Mouse (Mus musculus): Measurements from ENCODE around the gene Nf2.

Gene Nf2

DNA sequence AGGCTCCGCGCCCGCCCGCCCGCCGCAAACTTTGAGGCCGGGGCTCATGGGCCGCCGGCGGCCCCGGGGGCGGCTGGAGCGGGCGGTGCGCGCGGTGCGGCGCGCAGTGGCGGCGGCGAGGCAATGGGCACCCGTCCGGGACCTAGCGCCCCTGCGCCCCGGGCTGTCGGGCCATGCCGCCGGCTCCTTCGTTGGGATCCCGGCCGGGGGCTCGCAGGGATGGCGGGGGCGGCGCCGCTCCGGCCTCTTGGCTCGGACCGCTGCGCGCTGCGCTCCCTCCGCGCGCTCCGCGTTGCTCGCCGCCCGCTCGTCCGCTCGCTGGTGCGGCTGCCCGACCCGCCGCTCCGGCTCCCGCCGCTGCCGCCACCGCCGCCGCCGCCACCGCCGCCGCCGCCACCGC lies 102.6 kb downstream of the Nf2 start, which contains the start of gene Cabp7:
TSS of gene Cabp7 (minus strand) at position 46 of the 400 bp plus-strand sequence.
- no peak for DNase-seq (ENCODE audit: low spot score in 2 of 2)

- DNase-seq (ENCODE audit: low spot score in 2 of 2) = no peak
Measured at GRCm38 (mm10) chr11:4745969-4746368, 103.4 kb downstream of the Nf2 start.

DNA sequence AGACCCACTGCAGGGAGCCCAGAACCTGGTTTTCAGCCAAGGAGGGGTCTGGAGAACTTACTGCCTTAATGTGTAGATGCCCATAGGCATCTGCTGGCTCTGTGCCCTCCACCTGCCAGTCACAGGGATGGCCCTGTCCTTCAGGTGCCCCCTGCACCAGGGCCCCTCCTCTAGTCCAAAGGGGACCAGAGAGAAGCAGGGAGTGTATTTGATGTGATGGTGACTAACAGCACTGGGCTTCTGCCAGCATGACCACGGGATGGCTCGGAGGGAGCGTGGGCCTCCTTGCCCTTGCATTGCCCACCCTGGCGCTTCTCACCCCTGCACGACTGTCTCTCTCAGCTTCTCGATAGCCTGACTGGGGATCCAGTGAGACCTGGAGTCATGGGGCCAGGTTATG lies 104.6 kb downstream of the Nf2 start:
- DNase-seq (ENCODE audit: low spot score in 2 of 2) = no peak

DNA sequence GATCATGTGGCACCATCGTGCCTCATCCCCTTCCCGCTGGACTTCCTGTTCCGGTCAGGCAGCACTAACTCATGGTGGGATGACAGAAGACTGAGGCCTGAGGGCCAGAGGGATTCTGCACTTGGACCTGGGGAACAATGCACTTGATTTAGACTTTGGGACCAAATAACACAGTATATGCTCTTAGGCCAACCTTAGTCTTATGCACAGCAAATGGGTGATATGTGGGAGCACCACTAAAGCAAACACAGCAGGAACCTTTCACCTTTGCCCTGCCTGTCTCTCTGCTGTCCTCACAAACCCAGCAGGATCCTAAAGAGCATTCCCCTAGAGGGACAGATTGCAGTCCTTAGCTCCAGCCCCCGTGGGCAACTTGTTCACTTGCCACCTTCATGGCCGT lies 108.6 kb downstream of the Nf2 start:
- no peak for DNase-seq (ENCODE audit: low spot score in 2 of 2)

DNA sequence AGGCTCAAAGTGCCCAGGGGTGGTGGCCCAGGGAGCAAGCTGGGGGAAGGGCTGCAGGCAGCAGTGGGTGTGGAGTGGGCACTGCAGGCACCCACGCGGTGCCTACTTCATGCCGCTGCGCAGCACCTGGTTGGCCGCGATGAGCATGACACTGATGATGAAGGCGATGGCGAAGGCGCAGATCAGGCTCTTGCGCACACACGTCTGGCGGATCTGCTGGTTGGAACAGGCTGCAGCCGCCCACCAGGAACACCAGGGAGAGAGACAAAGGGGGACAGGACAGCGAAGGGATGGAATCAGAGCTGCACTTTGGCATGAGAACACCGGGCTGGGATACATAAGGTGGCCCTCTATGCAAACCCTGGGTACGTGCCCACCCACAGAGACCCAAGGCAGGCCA lies 110.6 kb downstream of the Nf2 start:
- no peak for DNase-seq (ENCODE audit: low spot score in 2 of 2)

DNA sequence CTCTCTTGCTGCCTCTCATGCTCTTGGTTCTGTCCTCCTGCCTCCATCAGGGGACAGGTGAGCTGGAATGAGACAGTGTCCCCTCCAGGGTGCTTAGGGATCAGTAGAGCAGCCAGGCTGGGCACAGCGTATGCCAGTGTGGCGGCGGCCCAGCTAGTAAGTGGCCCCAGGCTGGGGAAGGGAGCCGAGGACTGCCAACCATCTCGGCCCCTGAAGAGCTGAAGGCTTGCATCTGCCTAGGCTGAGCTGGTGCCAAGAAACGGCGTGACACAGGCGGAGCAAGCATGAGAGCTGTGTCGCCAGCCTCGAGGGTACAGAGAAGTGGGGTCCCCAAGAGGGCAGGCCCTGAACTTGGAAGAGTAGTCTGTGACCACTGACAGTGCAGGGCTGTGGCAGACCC lies 111.7 kb downstream of the Nf2 start:
- no peak for DNase-seq (ENCODE audit: low spot score in 2 of 2)

DNA sequence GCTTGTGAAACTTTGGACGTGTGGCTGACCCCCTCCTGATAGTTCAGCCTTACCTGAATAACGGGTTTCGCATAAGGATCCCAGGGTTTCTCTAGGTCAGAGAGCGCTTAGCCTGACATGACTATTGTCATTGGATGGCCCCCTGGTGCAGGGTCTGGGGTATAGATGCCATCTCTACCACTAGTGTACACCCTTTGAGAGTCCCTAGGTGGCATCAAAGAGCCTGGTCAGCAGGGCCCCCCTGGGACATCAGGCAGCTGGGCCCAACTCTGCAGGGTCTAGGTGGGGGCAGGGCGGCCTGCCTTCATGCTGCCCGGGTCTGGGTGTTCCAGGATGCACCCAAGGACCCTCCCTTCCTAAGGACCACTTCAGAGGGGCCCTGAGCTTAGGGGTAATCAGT lies 113.0 kb downstream of the Nf2 start:
- DNase-seq (ENCODE audit: low spot score in 2 of 2) = no peak

DNA sequence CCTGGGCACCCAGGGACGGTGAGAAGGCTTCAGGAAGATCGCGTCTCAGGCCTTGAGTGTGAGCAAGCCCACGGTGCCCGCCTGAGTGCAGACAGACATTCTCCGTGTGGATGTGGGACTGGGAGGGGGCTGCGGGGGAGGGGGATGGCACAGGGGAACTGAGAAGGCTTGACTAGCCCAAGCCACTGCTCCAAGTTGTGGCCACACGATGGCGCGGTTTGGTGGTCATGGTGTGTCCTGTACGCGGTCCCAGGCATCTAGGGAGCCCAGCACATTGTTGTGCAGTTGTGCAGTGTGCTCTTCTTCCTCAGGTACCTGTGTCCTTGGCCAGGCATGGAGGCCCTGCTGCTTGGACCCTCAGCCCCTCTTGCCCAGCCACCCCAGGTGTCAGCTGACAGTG lies 115.2 kb downstream of the Nf2 start:
- DNase-seq (ENCODE audit: low spot score in 2 of 2) = no peak

DNA sequence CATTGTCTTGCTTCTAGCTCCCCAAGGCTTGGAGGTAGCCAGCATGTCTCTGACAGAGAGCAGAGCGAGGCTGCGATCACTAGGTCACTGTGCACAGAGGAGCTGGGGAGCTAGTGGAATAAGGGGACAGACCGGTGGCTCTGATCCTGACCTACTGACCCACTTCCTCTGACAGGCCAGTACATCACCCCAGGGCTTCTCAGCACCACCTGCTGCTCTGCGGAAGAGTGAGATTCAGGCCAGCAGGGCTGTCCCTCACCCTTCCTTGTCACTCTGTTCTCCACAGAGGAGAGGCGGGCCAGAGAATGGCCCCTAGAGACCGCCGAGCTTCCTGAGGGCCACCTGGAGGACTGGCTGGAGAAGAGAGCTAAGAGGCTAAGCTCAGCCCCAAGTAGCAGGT lies 117.6 kb downstream of the Nf2 start:
- no peak for DNase-seq (ENCODE audit: low spot score in 2 of 2)

- no peak for DNase-seq (ENCODE audit: low spot score in 2 of 2)
Measured at GRCm38 (mm10) chr11:4730913-4731312, 118.4 kb downstream of the Nf2 start.

GRCm38 (mm10) chr11:4730096-4730495 lies 119.2 kb downstream of the Nf2 start:
- DNase-seq (ENCODE audit: low spot score in 2 of 2) = no peak

DNA sequence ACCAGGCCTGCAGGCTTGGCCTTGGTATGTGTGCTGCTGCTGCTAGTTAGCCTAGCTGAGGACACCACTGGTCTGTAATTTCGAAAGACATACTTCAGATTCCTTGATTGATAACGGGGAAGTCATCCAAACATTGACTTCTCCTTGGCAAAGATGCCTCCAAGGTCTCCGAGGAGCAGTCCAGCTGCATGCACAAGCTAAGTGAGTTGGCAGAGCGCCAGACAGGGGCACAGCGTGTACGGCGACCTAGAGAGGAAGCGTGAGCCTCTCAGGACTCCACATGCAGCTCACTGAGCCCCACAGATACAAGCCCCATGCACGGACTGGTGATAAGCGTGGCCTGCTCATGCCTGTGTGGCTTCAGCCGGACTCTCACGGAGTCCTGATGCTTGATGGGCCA lies 119.7 kb downstream of the Nf2 start:
- DNase-seq (ENCODE audit: low spot score in 2 of 2) = no peak

GRCm38 (mm10) chr11:4721728-4722127 lies 127.6 kb downstream of the Nf2 start:
- no peak for DNase-seq (ENCODE audit: low spot score in 2 of 2)

DNA sequence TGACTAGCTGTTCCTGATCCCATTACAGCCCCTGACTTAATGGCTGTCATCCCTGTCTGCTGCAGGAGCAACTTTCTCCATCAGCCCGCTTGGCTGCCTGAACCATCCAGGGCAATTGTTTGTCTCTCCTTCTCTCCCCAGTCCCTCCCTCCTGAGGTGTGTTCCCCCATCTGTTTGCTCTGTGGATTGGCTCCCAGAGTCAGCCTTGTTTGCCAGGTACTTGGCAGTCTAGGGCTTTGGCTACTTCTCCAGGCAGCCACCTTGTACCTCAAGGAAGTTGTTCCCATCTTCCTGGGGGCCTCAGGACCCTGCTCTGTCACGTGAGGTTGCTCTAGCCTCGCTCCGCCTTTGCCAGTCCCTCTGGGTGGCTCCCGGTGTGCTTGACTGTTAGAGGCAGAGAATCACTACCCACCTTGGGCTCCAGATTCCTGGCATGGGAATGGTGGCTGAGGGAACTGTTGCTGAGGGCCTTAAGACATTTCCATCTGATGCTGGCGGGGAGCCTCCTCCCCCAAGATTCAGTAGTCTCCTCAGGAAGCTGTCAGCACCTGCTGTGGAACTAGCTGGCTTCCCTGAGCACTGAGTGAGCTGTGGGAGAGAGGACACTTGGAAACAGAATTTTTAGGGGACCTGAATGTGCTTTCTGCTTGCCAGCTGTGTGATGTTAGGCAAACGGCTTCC lies 128.3 kb downstream of the Nf2 start:
- no peak for DNase-seq (ENCODE audit: low spot score in 2 of 2)

DNA sequence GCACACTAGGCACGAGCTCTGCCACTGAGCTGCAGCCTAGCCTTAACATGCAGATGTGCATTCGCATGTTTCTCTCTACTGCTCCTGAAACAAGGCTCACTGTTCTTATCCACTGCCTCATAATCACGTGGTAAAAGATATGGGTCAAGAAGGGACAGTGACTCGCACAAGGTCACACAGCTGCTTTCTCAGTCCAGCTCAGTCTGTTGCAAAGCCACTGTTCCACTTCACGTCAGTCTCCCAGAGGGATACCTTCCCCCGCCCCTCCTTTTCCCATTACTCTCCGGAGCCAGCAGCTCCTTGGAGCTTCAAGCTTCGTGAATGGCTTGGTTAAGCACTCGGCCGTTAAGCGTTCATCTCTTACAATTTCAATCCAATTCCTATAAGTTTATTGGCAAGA lies 128.9 kb downstream of the Nf2 start:
- no peak for DNase-seq (ENCODE audit: low spot score in 2 of 2)

DNA sequence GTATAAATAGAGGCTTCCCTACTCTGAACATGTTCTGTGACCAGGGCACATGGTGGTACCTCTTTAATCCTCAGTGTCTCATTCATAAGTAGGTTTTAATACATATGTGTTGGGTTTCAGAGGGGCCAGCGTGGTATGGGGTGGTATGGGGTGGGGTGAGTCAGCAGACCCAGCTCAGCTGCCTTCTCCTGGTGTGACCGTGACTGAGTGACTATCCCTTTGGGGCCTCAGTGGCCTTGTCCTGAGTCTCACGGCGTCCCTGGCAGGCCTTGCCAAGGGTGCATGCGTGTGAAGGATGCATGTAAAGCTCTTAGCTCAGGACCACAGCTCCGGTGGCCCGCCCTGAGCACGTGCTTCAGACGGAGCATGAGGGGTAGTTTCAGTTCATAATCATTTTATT lies 129.4 kb downstream of the Nf2 start:
- no peak for DNase-seq (ENCODE audit: low spot score in 2 of 2)

- DNase-seq (ENCODE audit: low spot score in 2 of 2) = no peak
Measured at GRCm38 (mm10) chr11:4718548-4718947, 130.8 kb downstream of the Nf2 start.

GRCm38 (mm10) chr11:4716530-4717236 lies 132.7 kb downstream of the Nf2 start:
- DNase-seq (ENCODE audit: low spot score in 2 of 2) = no peak
